Comparison of ENCODE assay signal across 8 mouse cellular contexts in genomic region chr11:107547351-107548203, GRCm38 (mm10). TPM values are rescaled to one million over a fixed set of nuclear protein-coding genes. Genes with fewer than 3 reads are reported as not detected.
DNase-seq lines count a peak whose midpoint lies in the region; ATAC-seq lines count a peak whose summit lies in the region.

Gene Helz (plus strand): TSS chr11:107547930.

- intact Hi-C loops in gastrocnemius, postnatal 36 days (cut with DNase I), result loop anchor here (5.0 kb wide), 1 partner anchor 35 kb away; no protein-coding TSS in a partner anchor

- peak; percentile 86 for ATAC-seq in intestine, embryonic 16.5 days
- ATAC-seq in limb, embryonic 12.5 days (ENCODE audit: insufficient number of reproducible peaks, insufficient read depth, low FRiP score, low TSS enrichment, low read depth), result peak; percentile 70
- peak; percentile 74 for ATAC-seq in midbrain, embryonic 14.5 days (ENCODE audit: low FRiP score, low TSS enrichment)

- H3K9ac ChIP-seq in intestine, embryonic 16.5 days (ENCODE audit: low read depth, low read length), result peak within 1 kb of the TSS; percentile 95
- peak within 1 kb of the TSS; percentile 86 for H3K9ac ChIP-seq in limb, embryonic 12.5 days (replicated peaks)
- H3K9ac ChIP-seq in midbrain, embryonic 14.5 days (replicated peaks; ENCODE audit: low read length), result peak within 1 kb of the TSS; percentile 89

- H3K4me1 ChIP-seq in intestine, embryonic 16.5 days (ENCODE audit: control insufficient read depth, insufficient read depth, low read length), result peaks cover 3% of the 10 kb centered on the region; the same call in 1 of the 2 replicates
- peaks cover 10% of the 10 kb centered on the region for H3K4me1 ChIP-seq in limb, embryonic 12.5 days (replicated peaks)
- peaks cover 6% of the 10 kb centered on the region; the same call in 1 of the 2 replicates for H3K4me1 ChIP-seq in midbrain, embryonic 14.5 days (ENCODE audit: control insufficient read depth, insufficient read depth, low read length)

- DNase-seq in 3134 (ENCODE audit: extremely low read depth, insufficient read length, low spot score), result peak; percentile 87
- DNase-seq in adrenal gland, adult 8-10 months, result peak; percentile 43
- peak; percentile 72 for DNase-seq in embryo, embryonic 11.5 days (ENCODE audit: low read depth, low spot score)
- DNase-seq in gastrocnemius, postnatal 36 days, result peak; percentile 43 to 59
- peak; percentile 86 for DNase-seq in midbrain, embryonic 14.5 days
- peak; percentile 36 for DNase-seq in spleen, adult 12 weeks (ENCODE audit: low spot score)

- peak within 1 kb of the TSS; percentile 99 for H3K4me3 ChIP-seq in intestine, embryonic 16.5 days (ENCODE audit: low read length)
- peak within 1 kb of the TSS; percentile 95 for H3K4me3 ChIP-seq in limb, embryonic 12.5 days (replicated peaks)
- peak within 1 kb of the TSS; percentile 75 for H3K4me3 ChIP-seq in midbrain, embryonic 14.5 days (replicated peaks; ENCODE audit: low read depth, low read length)

- H3K4me2 ChIP-seq in intestine, embryonic 16.5 days (ENCODE audit: low read depth, low read length), result peak within 1 kb of the TSS; percentile 100
- peak within 1 kb of the TSS; percentile 99 for H3K4me2 ChIP-seq in limb, embryonic 12.5 days
- peak within 1 kb of the TSS; percentile 100 for H3K4me2 ChIP-seq in midbrain, embryonic 14.5 days (ENCODE audit: low read length)

- H3K36me3 ChIP-seq in intestine, embryonic 16.5 days (ENCODE audit: control insufficient read depth, insufficient read depth, low read length), result no peaks in the 10 kb centered on the region
- H3K36me3 ChIP-seq in limb, embryonic 12.5 days, result peaks cover 28% of the 10 kb centered on the region; the same call in 1 of the 2 replicates
- H3K36me3 ChIP-seq in midbrain, embryonic 14.5 days (ENCODE audit: control insufficient read depth, insufficient read depth, low read length), result peaks cover 9% of the 10 kb centered on the region

- H3K9me3 ChIP-seq in intestine, embryonic 16.5 days (ENCODE audit: control insufficient read depth, low read length), result no peaks in the 10 kb centered on the region
- H3K9me3 ChIP-seq in limb, embryonic 12.5 days, result no peaks in the 10 kb centered on the region
- no peaks in the 10 kb centered on the region for H3K9me3 ChIP-seq in midbrain, embryonic 14.5 days (ENCODE audit: control insufficient read depth, low read length)

- peak within 1 kb of the TSS; percentile 80 for H3K27ac ChIP-seq in intestine, embryonic 16.5 days (ENCODE audit: low read length)
- peak within 1 kb of the TSS; percentile 85 for H3K27ac ChIP-seq in limb, embryonic 12.5 days
- peak within 1 kb of the TSS; percentile 76 for H3K27ac ChIP-seq in midbrain, embryonic 14.5 days (replicated peaks; ENCODE audit: low read depth, low read length)

- WGBS in intestine, embryonic 16.5 days, result under 1% methylated on average over 63 of the region's 70 CpGs
- WGBS in limb, embryonic 12.5 days, result under 1% methylated on average over 59 of the region's 70 CpGs
- under 1% methylated on average over 68 of the region's 70 CpGs for WGBS in midbrain, embryonic 14.5 days

- no peaks in the 10 kb centered on the region for H3K27me3 ChIP-seq in intestine, embryonic 16.5 days (replicated peaks; ENCODE audit: control insufficient read depth, insufficient read depth, low read length)
- H3K27me3 ChIP-seq in limb, embryonic 12.5 days, result no peaks in the 10 kb centered on the region
- H3K27me3 ChIP-seq in midbrain, embryonic 14.5 days (ENCODE audit: control insufficient read depth, insufficient read depth, low read length), result peaks cover 4% of the 10 kb centered on the region; the same call in 1 of the 2 replicates

RNA-seq across cellular contexts. Expression of gene Helz, which starts in this region (rescaled TPM):
- total RNA-seq in adrenal gland, adult 8-10 months (2022), result 10 to 100 TPM; 28.9 to 43.1 (median 34.7) TPM
- total RNA-seq in gastrocnemius, postnatal 36 days (2021), result 10 to 100 TPM; 13.9 to 14.2 TPM
- 12.8 and 13.5 TPM in 2 replicates for polyA plus RNA-seq in intestine, embryonic 16.5 days (2015; fragmentation: Nextera tagmentation; extraction: Ambion mirVana)
- polyA plus RNA-seq in limb, embryonic 12.5 days (2016; fragmentation: Nextera tagmentation; extraction: Ambion mirVana), result 19.1 and 22.4 TPM in 2 replicates
- 17.8 and 23.4 TPM in 2 replicates for polyA plus RNA-seq in midbrain, embryonic 14.5 days (2014; fragmentation: Nextera tagmentation; extraction: Ambion mirVana)

Comparison
In these comparisons a context has a peak if more than half of its experiments do, and no peak if none do; other contexts are left out.
1. Peak in every context shown above with its lines: DNase-seq, ATAC-seq, H3K4me3 ChIP-seq and H3K27ac ChIP-seq.
2. DNase-seq: peak in every context shown above with its lines; median percentile 87 in 3134; 86 in midbrain, embryonic 14.5 days; 72 in embryo, embryonic 11.5 days; 51 in gastrocnemius, postnatal 36 days; 43 in adrenal gland, adult 8-10 months; 36 in spleen, adult 12 weeks.